Mouse (Mus musculus) liver, embryonic 14.5 days (tissue): ENCODE data around the gene Gm11032. TPM values are rescaled to one million over a fixed set of nuclear protein-coding genes. Genes with fewer than 3 reads are reported as not detected.
"Not testable (repeated sequence)": the region's sequence is repeated elsewhere in the genome, so short reads cannot be mapped to it uniquely, and the experiment has no call there.

Source experiments
- ATAC-seq: fragments of 200-750 bp; cut with Nextera tagmentation; 2 replicates; pipeline ENCODE4 v1.8.0; 2017; ENCODE audit warnings: moderate number of reproducible peaks, mild to moderate bottlenecking, moderate library complexity; ENCODE audit not compliant: insufficient read depth
- DNase-seq, 3 experiments: peaks; one replicate each; pipeline ENCODE4 v3.0.0-alpha.2; 2012 to 2013; ENCODE audit warnings: low read depth in 3 of 3, low spot score in 3 of 3
- H3K27ac ChIP-seq: fragments of 300-500 bp; sonication (generic); 2 replicates; pipeline ENCODE4 v1.5.1; 2014; ENCODE audit warnings: moderate library complexity, mild to moderate bottlenecking, control low read depth, inconsistent platforms
- H3K27me3 ChIP-seq: fragments of 300-500 bp; sonication (generic); 2 replicates; pipeline ENCODE4 v1.6.1; 2014; ENCODE audit warnings: mild to moderate bottlenecking, low read length, moderate library complexity; ENCODE audit not compliant: control insufficient read depth, insufficient read depth
- H3K36me3 ChIP-seq: fragments of 300-500 bp; sonication (generic); replicated peaks from 2 replicates; pipeline ENCODE4 v1.6.1; 2014; ENCODE audit warnings: low read depth; ENCODE audit not compliant: control insufficient read depth, insufficient read depth
- H3K4me1 ChIP-seq, 2 experiments: fragments of 200-500 bp in 1 of 2; fragments of 300-500 bp in 1 of 2; sonication (generic) in 1 of 2; replicated peaks; 2 replicates each; pipeline ENCODE4 v1.6.1; 2012 to 2014; ENCODE audit warnings: antibody characterized with exemption in 1 of 2, inconsistent platforms in 1 of 2, low read length in 1 of 2; ENCODE audit not compliant: control insufficient read depth in 2 of 2, insufficient read depth in 2 of 2
- H3K4me2 ChIP-seq: fragments of 300-500 bp; sonication (generic); 2 replicates; pipeline ENCODE4 v1.6.1; 2014; ENCODE audit warnings: low read depth, mild to moderate bottlenecking, control low read depth, moderate library complexity
- H3K4me3 ChIP-seq, 2 experiments: fragments of 200-500 bp in 1 of 2; fragments of 300-500 bp in 1 of 2; sonication (generic) in 1 of 2; 2 replicates each; pipeline ENCODE4 v1.5.1; 2012 to 2014; ENCODE audit warnings: low read depth in 2 of 2, low read length in 2 of 2, mild to moderate bottlenecking in 2 of 2, control low read depth in 1 of 2, inconsistent platforms in 1 of 2, moderate library complexity in 1 of 2; ENCODE audit not compliant: insufficient read depth in 1 of 2
- H3K9ac ChIP-seq: fragments of 300-500 bp; sonication (generic); replicated peaks from 2 replicates; pipeline ENCODE4 v1.6.1; 2014; ENCODE audit warnings: mild to moderate bottlenecking, control low read depth, moderate library complexity
- H3K9me3 ChIP-seq: fragments of 300-500 bp; sonication (generic); 2 replicates; pipeline ENCODE4 v1.6.1; 2016; ENCODE audit warnings: low read length, mixed read lengths; ENCODE audit not compliant: control insufficient read depth
- CTCF ChIP-seq: IDR thresholded peaks from 2 replicates; pipeline ENCODE4 v1.5.1; 2016; ENCODE audit warnings: antibody characterized with exemption, low read depth, control low read depth
- EP300 ChIP-seq: IDR thresholded peaks from 2 replicates; pipeline ENCODE4 v1.6.1; 2016; ENCODE audit warnings: antibody characterized with exemption, low read depth
- WGBS: fragments of 180-500 bp; shearing (Covaris S2); extraction: QIAGEN DNeasy Blood & Tissue Kit; methylation state at CpG from one replicate; pipeline ENCODE4 v1.1.7; 2014; ENCODE audit not compliant: insufficient replicate concordance; 5-methylcytosine and 5-hydroxymethylcytosine counted together
- polyA plus RNA-seq, 2 experiments: library from polyadenylated mRNA; depleted of rRNA in 1 of 2; stranded (reverse) in 1 of 2; unstranded in 1 of 2; fragments of >200 nt; fragmentation: Nextera tagmentation in 1 of 2; extraction: Ambion mirVana in 1 of 2; gene quantifications; 2 replicates each; pipeline versions ENCODE4 v1.2.1 to v1.2.3; 2012 to 2014

Gene Gm11032
- polyA plus RNA-seq (2012; rRNA removed), result not detected in 2 replicates
- not detected in 2 replicates for polyA plus RNA-seq (2014; fragmentation: Nextera tagmentation; extraction: Ambion mirVana)

DNA sequence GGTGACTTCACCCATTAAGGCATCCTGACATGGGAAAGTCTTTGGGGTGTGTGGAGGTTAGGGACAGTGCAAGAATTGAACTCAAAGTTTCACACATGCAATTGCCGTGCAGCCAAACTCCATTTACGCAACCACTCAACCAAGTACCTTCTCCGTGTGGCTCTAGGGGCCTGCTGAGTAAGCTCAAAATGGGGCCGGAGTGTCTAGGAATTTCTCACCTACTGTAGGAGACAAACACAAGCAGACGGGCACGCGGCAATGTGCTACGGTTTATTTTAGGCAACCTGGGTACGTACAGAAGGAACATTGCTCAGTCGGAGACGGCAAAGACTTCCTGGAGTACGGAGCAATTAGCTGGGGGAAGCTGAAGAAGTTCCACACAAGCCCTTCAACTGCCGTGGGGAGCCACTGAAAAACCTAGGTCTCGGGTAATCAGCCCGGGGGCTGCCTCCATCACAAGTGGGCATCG lies at the start of gene Gm11032:
Gene Gm11032, plus strand, starts transcription at position 51 of the 469 bp plus-strand sequence.
- TF ChIP-seq CTCF (no peak), EP300 (no peak)
- ATAC-seq (no peak), DNase-seq (no peak)
- no peaks in the 10 kb centered on the region for H3K9me3 ChIP-seq
- H3K4me1 ChIP-seq, result no peaks in the 10 kb centered on the region; a peak in 1 of 4 replicates
- 67% methylated on average over 16 of the region's 16 CpGs for WGBS
- H3K27ac ChIP-seq, result no peak within 1 kb of the TSS
- no peak within 1 kb of the TSS for H3K4me3 ChIP-seq
- H3K36me3 ChIP-seq, result no peaks in the 10 kb centered on the region
- no peak within 1 kb of the TSS for H3K4me2 ChIP-seq
- no peak within 1 kb of the TSS for H3K9ac ChIP-seq
- H3K27me3 ChIP-seq, result no peaks in the 10 kb centered on the region; the same call in 1 of the 2 replicates

DNA sequence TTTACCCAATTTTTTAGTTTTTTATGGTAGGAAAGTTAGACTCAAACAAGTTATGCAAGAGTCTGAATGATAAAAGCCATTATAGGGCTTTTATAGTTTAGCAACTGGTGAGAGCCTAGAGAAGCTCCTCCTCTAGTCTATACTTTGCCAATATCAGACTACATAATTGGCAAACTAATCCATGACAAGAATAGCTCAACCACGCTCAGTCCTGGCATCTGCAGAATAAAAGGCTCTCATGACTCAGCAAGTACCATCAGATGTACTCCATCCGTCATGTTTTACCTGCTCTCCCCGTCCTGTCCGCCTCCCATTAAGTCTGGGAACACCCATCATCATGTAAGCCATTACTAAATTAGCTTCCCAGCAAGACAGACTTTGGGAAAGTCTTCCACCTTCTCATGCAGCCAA lies 48.4 kb upstream of the Gm11032 start:
- 60% methylated on average over 4 of the region's 4 CpGs for WGBS
- no peak overlapping the region for H3K4me2 ChIP-seq
- TF ChIP-seq EP300 (no peak), CTCF (no peak)
- H3K4me1 ChIP-seq, result peaks cover 35 to 38% of the 10 kb centered on the region in 2 experiments
- H3K27ac ChIP-seq, result peak overlapping the region; percentile 51
- 0 out of 2 replicates have a peak, but pooled peaks cover 3% of the 10 kb centered on the region for H3K36me3 ChIP-seq
- DNase-seq, result no peak
- no peak for ATAC-seq
- no peak overlapping the region; the same call in 1 of the 2 replicates for H3K9ac ChIP-seq
- H3K4me3 ChIP-seq, result no peak overlapping the region
- no peaks in the 10 kb centered on the region for H3K27me3 ChIP-seq
- H3K9me3 ChIP-seq, result no peaks in the 10 kb centered on the region

DNA sequence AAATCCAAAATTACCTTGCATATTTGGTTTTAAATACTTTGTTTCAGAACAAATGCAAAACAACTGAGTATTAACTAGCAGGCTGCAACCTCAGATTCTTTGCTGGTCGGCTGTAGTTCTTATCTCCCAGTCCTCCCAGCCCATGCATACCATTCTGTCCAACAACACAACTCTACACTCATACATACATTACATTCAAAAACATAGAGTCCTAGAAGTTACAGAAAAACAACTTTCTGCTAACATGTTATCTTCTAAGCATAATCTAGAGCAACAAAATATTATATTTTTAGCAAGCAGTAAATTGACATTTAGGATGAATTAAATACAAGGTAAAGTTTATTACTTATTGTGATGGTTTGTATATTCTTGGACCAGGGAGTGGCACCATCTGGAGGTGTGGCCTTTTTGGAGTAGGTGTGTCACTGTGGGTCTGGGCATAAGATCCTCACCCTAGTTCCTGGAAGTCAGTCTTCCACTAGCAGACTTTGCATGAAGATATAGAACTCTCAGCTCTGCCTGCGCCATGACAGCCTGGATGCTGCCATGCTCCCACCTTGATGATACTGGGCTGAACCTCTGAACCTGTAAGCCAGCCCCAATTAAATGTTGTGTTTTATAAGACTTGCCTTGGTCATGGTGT lies 43.7 kb upstream of the Gm11032 start:
- peak; percentile 80 for TF ChIP-seq EP300
- H3K9me3 ChIP-seq, H3K27me3 ChIP-seq, H3K36me3 ChIP-seq: not testable (repeated sequence)
- Histone ChIP-seq H3K27ac (peak overlapping the region; percentile 91), H3K9ac (peak overlapping the region; percentile 47), H3K4me1 (peaks cover 47 to 54% of the 10 kb centered on the region in 2 experiments), H3K4me2 (peak overlapping the region; percentile 73), H3K4me3 (peak overlapping the region in 1 of 2 experiments; percentile 36; a peak in 2 of 4 replicates)
- DNase-seq (peak; percentile 70 to 81 (median 71)), ATAC-seq (peak; percentile 89)
- 13% methylated on average over 2 of the region's 2 CpGs for WGBS

DNA sequence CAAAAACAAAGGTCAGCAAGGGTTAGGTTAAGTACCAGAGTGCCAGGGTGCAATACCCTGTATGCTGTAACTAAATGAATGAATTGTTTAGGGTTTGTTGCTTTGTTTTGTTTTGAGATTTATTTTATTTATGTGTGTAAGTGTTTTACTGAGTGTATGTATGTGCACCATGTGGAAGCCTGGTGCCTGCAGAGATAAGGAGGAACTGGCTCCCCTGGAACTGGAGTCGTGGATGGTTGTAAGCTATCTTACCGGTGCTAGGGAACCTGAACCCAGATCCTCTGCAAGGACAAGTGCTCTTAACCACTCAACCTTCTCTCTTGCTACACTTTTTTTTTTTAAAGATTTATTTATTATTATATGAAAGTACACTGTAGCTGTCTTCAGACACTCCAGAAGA lies 42.8 kb upstream of the Gm11032 start:
- peak overlapping the region; percentile 91 for H3K27ac ChIP-seq
- DNase-seq (no peak), ATAC-seq (peak; percentile 71)
- peak overlapping the region; percentile 73 for H3K4me2 ChIP-seq
- peak overlapping the region; percentile 47 for H3K9ac ChIP-seq
- H3K36me3 ChIP-seq, result 0 out of 2 replicates have a peak, but pooled peaks cover 3% of the 10 kb centered on the region
- H3K4me1 ChIP-seq, result peaks cover 42 to 46% of the 10 kb centered on the region in 2 experiments
- H3K27me3 ChIP-seq, result no peaks in the 10 kb centered on the region
- peak overlapping the region in 1 of 2 experiments; percentile 36; a peak in 2 of 4 replicates for H3K4me3 ChIP-seq
- 25% methylated on average over 2 of the region's 2 CpGs for WGBS
- no peaks in the 10 kb centered on the region for H3K9me3 ChIP-seq
- TF ChIP-seq EP300, result no peak
- no peak for TF ChIP-seq CTCF

DNA sequence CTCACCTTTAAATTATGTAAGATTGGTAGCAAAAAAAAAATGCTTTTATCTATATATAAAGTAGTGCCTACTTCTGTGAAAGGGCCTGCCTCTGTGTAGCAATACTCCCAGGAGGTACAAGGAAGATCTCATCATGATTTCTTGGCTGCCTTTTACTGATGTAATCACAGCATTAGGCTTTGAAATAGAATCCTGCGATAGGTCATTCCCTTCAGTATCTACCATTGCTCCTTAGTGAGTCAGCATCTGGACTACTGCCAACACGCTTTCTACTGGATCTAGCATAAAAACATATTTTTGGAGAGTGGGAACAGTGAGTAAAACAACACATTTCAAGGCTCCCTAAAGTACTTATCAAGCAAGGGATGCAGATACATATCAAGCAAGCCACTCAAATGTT lies 41.2 kb upstream of the Gm11032 start:
- no peak for ATAC-seq
- H3K4me2 ChIP-seq, result peak overlapping the region; percentile 8
- H3K27ac ChIP-seq, result peak overlapping the region; percentile 59
- no peaks in the 10 kb centered on the region for H3K9me3 ChIP-seq
- no peak for DNase-seq
- TF ChIP-seq EP300 (no peak), CTCF (no peak)
- H3K27me3 ChIP-seq, result no peaks in the 10 kb centered on the region
- WGBS, result 72% methylated on average over 2 of the region's 2 CpGs
- H3K4me3 ChIP-seq, result no peak overlapping the region
- peaks cover 3% of the 10 kb centered on the region; the same call in 1 of the 2 replicates for H3K36me3 ChIP-seq
- no peak overlapping the region; the same call in 1 of the 2 replicates for H3K9ac ChIP-seq
- peaks cover 40 to 43% of the 10 kb centered on the region in 2 experiments for H3K4me1 ChIP-seq
